Mouse (Mus musculus) lung, embryonic 16.5 days (tissue): Measurements from ENCODE around the gene Mms19. TPM values are rescaled to one million over a fixed set of nuclear protein-coding genes. Genes with fewer than 3 reads are reported as not detected.

Experiments
- ATAC-seq: fragments of 200-750 bp; cut with Nextera tagmentation; 2 replicates; pipeline ENCODE4 v1.8.0; 2017; ENCODE audit warnings: low read depth, mild to moderate bottlenecking, moderate library complexity
- H3K27ac ChIP-seq: fragments of 300-500 bp; sonication (generic); 2 replicates; pipeline ENCODE4 v1.5.1; 2014; ENCODE audit warnings: mild to moderate bottlenecking, control low read depth, low read length
- H3K27me3 ChIP-seq: fragments of 300-500 bp; sonication (generic); 2 replicates; pipeline ENCODE4 v1.6.1; 2014; ENCODE audit warnings: low read depth, low read length, mixed read lengths; ENCODE audit not compliant: control insufficient read depth, insufficient read depth
- H3K36me3 ChIP-seq: fragments of 300-500 bp; sonication (generic); 2 replicates; pipeline ENCODE4 v1.6.1; 2014; ENCODE audit warnings: low read length; ENCODE audit not compliant: control insufficient read depth, insufficient read depth
- H3K4me1 ChIP-seq: fragments of 300-500 bp; sonication (generic); replicated peaks from 2 replicates; pipeline ENCODE4 v1.6.1; 2014; ENCODE audit warnings: low read length, mixed read lengths; ENCODE audit not compliant: control insufficient read depth, insufficient read depth
- H3K4me2 ChIP-seq: fragments of 300-500 bp; sonication (generic); 2 replicates; pipeline ENCODE4 v1.6.1; 2014; ENCODE audit warnings: low read depth, low read length, control low read depth
- H3K4me3 ChIP-seq: fragments of 300-500 bp; sonication (generic); 2 replicates; pipeline ENCODE4 v1.5.1; 2014; ENCODE audit warnings: mild to moderate bottlenecking, low read length, control low read depth
- H3K9ac ChIP-seq: fragments of 300-500 bp; sonication (generic); 2 replicates; pipeline ENCODE4 v1.6.1; 2014; ENCODE audit warnings: low read length, control low read depth
- H3K9me3 ChIP-seq: fragments of 300-500 bp; sonication (generic); 2 replicates; pipeline ENCODE4 v1.6.1; 2016; ENCODE audit warnings: low read length; ENCODE audit not compliant: control insufficient read depth
- WGBS: fragments of 180-500 bp; shearing (Covaris S2); extraction: QIAGEN DNeasy Blood & Tissue Kit; methylation state at CpG from one replicate; pipeline ENCODE4 v1.1.7; 2014; 5-methylcytosine and 5-hydroxymethylcytosine counted together
- polyA plus RNA-seq: library from polyadenylated mRNA; unstranded; fragments of >200 nt; fragmentation: Nextera tagmentation; extraction: Ambion mirVana; gene quantifications from 2 replicates; pipeline ENCODE4 v1.2.1, GENCODE M21; 2015

The Mms19 gene
- polyA plus RNA-seq, 1 experiment from 2014 or later = 31.8 TPM

DNA sequence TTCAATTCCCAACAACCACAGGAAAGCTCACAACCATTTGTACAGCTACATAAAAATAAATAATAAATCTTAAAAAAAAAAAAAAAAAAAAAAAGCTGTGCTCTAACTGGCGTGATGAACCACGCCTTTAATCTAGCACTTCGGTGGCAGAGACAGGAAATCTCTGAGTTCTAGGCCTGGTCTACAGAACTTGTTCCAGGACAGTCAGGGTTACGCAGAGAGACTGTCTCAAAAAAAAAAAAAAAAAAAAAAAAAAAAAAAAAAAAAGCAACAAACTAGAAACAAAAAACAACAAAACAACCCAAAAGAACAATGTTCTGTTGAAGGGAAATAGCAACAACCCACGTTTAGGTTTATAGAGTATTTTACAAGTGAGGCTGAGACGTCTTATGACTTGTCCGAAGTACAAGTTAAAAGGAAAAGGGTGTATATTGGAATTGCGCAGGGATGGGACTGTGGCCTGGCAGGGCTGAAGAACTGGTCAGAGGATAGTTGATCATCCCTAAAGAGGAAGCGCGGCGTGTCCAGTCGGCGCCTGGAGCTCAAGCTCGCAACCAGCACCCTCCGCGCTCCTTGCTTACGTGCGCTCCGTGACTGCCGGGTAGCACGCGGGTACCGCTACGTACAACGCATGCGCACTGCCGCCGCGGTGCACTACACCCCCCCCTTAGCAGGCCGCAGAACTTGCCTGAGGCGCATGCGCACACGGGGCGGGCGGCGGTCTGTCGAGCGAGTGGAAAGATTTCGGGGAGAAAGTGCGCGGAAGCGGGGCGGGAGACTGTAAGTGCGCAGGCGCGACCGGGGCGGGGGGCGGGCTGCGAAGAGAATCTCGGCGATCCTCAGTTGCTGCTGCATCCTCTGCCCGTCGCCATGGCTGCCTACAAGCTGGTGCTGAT is 69.5 kb downstream of the Mms19 start, which contains the start of gene Pgam1:
Pgam1 (plus strand) TSS at position 746 of the 896 bp plus-strand sequence.
- 5% methylated on average over 52 of the region's 54 CpGs for WGBS
- peak; percentile 96 for ATAC-seq
- H3K9me3 ChIP-seq = no peaks in the 10 kb centered on the region
- peak within 1 kb of the TSS; percentile 99 for H3K4me3 ChIP-seq
- peaks cover 8% of the 10 kb centered on the region for H3K36me3 ChIP-seq
- peak within 1 kb of the TSS; percentile 98 for H3K27ac ChIP-seq
- no peaks in the 10 kb centered on the region for H3K27me3 ChIP-seq
- H3K4me2 ChIP-seq = peak within 1 kb of the TSS; percentile 75
- H3K4me1 ChIP-seq = peaks cover 30% of the 10 kb centered on the region
- peak within 1 kb of the TSS; percentile 99 for H3K9ac ChIP-seq

DNA sequence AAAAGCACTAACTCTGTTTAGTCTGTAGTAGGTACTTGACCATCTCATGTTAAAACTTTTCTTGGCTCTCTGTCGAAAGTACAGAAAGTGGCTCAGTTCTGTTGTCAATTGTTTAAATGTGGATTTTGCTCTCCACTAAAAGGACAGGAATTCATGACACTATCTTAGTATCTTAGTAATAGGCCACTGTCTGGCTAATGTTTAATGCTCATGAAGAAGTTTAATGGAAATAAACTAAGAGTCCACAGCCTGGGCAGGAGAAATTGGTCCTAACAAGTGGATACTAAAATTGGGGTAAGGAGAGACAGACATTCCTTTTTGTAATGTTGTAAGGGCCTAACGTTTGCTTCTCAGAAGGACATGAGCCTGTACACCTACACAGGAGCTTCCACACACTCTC is 70.6 kb downstream of the Mms19 start:
- no peak overlapping the region for H3K4me3 ChIP-seq
- peak overlapping the region; percentile 77 for H3K27ac ChIP-seq
- H3K4me1 ChIP-seq = peaks cover 30% of the 10 kb centered on the region
- H3K9ac ChIP-seq = no peak overlapping the region
- ATAC-seq = no peak
- H3K27me3 ChIP-seq = no peaks in the 10 kb centered on the region
- no peaks in the 10 kb centered on the region for H3K9me3 ChIP-seq
- H3K36me3 ChIP-seq = no peaks in the 10 kb centered on the region
- 49% methylated on average over 2 of the region's 2 CpGs for WGBS
- H3K4me2 ChIP-seq = no peak overlapping the region

DNA sequence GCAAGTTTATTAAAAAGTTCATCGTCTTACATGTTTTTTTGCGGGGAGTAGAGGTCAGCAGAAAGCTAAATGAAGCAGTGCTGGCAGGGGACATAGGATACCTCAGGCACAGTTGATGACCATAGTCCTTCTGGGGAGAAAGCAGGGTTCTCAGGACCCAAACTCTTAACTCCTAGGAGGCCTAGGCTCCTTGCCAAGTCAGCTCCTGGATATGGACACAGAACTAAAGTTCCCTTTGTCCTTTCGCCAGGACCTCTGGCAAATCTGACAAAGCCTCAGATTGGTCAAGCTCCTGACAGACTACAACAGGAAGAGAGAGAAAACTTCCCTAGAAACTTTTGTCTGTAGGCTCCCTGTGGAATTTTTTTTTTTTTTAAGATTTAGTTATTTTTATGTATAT is 72.2 kb downstream of the Mms19 start:
- 77% methylated on average over 3 of the region's 3 CpGs for WGBS

DNA sequence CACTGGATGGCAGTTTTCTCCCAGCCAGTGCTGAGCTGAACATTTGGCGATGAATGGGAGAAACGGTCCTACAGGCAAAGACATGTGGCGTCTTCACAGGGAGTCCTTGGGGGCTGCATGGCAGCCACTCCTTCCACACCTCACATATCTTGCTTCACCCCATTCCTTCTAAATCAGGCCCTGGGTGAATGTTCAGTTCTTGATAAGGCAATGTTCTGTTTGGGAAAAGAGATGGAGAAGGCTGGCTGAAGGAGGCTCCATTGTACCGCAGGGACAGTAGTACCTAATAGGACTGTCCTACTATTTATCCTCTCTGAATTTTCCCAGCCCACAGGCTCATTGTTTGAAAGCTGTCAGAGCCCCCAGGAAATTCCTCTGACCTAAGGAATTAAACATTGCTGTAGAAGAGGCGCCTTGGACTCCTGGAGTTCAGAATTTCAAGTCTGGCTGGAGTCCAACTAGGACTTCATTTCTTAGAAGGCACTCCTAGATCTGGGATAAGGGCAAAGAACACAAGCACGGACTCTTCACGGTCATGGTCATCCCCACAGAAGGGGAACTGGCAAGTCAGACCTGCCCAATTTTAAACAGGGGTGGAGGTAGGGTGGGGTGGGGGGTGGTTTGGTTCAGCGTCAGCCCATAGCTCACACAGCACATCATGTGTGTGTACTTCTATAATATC is 73.7 kb downstream of the Mms19 start:
- Histone ChIP-seq H3K36me3 (no peaks in the 10 kb centered on the region), H3K9me3 (no peaks in the 10 kb centered on the region), H3K4me1 (peaks cover 15% of the 10 kb centered on the region), H3K27me3 (no peaks in the 10 kb centered on the region), H3K4me3 (no peak overlapping the region), H3K9ac (0 out of 2 replicates have a peak overlapping the region, but pooled peaks have one; percentile 35), H3K4me2 (no peak overlapping the region), H3K27ac (peak overlapping the region; percentile 69)
- WGBS = 20% methylated on average over 8 of the region's 8 CpGs
- ATAC-seq = no peak

More for the DNA sequence above, 72.2 kb downstream of the Mms19 start:
- Histone ChIP-seq H3K36me3 (no peaks in the 10 kb centered on the region), H3K27ac (no peak overlapping the region), H3K9me3 (no peaks in the 10 kb centered on the region), H3K4me1 (peaks cover 23% of the 10 kb centered on the region), H3K4me2 (no peak overlapping the region), H3K4me3 (no peak overlapping the region), H3K27me3 (no peaks in the 10 kb centered on the region), H3K9ac (no peak overlapping the region)
- no peak for ATAC-seq

DNA sequence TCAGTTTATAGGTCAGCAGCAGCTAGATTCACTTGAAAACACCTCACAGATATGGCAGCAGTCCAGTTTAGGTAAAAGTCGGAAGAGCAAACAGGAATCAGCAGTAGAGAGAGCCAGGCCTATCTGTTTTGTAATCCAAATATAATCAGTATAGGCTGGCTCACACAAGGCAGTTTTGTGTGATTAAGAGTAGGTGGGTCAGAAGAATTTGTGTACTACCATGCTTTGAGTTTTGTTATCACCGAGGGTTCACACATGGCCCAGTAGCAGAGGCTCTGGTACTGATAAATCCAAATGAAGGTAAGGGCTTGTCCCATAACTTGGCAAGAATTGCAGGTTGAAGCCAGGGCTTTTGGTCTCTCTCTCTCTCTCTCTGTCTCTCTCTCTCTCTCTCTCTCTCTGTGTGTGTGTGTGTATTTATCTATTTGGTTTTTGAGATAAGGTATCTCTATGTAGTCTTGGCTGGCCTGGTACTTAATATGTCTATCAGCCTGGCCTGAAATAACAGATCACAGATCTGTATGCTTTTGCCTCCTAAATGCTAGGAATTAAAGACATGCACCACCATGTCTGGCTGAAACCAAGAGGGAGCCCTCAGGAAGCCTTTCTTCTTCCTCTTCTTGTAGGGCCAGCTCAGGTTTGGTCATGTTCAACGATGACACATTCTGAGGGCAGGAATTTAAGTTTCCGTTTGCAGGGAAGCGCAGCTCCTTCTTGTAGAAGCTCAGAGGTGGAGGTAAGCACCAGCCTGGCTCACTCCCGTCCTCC is 74.5 kb downstream of the Mms19 start:
- no peaks in the 10 kb centered on the region for H3K27me3 ChIP-seq
- no peaks in the 10 kb centered on the region for H3K36me3 ChIP-seq
- no peaks in the 10 kb centered on the region for H3K9me3 ChIP-seq
- no peak for ATAC-seq
- peaks cover 15% of the 10 kb centered on the region for H3K4me1 ChIP-seq
- H3K27ac ChIP-seq = peak overlapping the region; percentile 69
- no peak overlapping the region for H3K4me3 ChIP-seq
- no peak overlapping the region for H3K4me2 ChIP-seq
- 40% methylated on average over 6 of the region's 6 CpGs for WGBS
- H3K9ac ChIP-seq = 0 out of 2 replicates have a peak overlapping the region, but pooled peaks have one; percentile 35

DNA sequence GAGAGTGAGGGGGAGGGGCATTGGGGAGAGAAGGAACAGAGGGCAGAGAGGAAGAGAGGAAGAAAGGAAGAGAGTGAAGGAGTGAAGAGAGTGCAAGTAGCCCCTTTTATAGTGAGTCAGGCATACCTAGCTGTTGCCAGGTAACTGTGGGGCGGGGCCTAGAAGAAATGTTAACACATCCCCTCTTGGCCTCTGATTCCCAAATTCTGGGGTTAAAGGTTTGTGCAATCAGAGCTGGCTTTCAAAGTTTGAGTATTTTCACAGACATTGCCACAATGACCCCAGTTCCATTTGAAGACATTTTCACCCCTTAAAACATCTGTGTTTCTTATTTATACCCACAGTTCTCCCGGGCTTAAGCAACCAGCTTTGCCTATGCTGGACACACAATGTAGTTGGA is 75.7 kb downstream of the Mms19 start:
- no peaks in the 10 kb centered on the region for H3K27me3 ChIP-seq
- no peaks in the 10 kb centered on the region for H3K9me3 ChIP-seq
- peaks cover 15% of the 10 kb centered on the region for H3K4me1 ChIP-seq
- 78% methylated on average over 2 of the region's 2 CpGs for WGBS
- H3K27ac ChIP-seq = no peak overlapping the region
- no peak overlapping the region for H3K4me2 ChIP-seq
- no peaks in the 10 kb centered on the region for H3K36me3 ChIP-seq
- no peak for ATAC-seq
- no peak overlapping the region for H3K9ac ChIP-seq
- H3K4me3 ChIP-seq = no peak overlapping the region

DNA sequence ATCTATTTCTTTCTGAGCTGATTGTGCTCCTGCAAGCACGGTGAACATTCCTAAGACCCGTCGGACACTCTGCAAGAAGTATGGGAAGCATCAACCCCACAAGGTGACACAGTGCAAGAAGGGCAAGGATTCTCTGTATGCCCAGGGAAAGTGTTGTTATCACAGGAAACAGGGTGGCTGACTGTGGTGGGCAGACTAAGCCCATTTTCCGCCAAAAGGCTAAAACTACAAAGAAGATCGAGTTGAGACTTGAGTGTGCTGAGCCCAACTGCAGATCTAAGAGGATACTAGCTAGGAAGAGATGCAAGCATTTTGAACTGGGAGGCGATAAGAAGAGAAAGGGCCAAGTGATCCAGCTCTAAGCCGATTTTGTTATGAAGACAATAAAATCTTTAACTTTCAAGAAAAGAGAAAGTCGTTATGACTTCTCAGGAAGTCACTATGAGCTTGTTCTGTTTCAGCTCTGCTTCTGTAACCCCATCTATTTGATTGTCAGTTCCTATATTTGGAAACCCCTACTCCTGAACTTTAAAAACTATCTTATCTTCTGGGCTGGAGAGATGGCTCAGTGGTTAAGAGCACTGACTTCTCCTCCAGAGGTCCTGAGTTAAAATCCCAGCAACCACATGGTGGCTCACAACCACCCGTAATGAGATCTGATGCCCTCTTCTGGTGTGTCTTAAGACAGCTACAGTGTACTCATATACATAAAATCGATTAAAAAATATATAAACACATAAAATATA is 77.9 kb downstream of the Mms19 start:
- Histone ChIP-seq H3K27me3 (no peaks in the 10 kb centered on the region), H3K4me2 (no peak overlapping the region), H3K27ac (no peak overlapping the region), H3K9ac (no peak overlapping the region), H3K36me3 (no peaks in the 10 kb centered on the region), H3K4me1 (peaks cover 13% of the 10 kb centered on the region), H3K4me3 (no peak overlapping the region), H3K9me3 (no peaks in the 10 kb centered on the region)
- WGBS = 72% methylated on average over 10 of the region's 10 CpGs
- no peak for ATAC-seq

DNA sequence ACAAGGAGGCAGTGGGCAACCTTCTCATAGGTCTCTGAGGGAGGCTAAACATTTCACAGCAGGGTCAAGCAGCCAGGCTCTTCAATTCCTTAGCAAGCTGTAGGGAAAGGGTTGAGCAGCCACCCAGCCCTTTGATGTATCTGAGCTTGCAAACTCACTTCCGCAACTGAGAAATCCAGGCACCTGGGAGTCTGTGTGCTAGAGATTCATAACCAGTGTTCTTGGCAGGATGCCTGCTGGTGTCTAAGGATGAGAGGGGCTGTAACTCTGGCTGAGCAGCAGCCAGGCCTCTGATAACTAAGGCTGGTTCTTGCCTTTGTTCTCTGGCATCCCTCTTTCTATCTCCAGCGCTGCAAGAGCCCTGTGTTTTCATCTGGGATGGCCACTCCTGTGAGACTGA is 79.3 kb downstream of the Mms19 start:
- ATAC-seq = peak; percentile 61
- no peaks in the 10 kb centered on the region for H3K36me3 ChIP-seq
- no peak overlapping the region for H3K4me3 ChIP-seq
- no peaks in the 10 kb centered on the region for H3K9me3 ChIP-seq
- H3K4me2 ChIP-seq = no peak overlapping the region
- 15% methylated on average over 2 of the region's 2 CpGs for WGBS
- no peaks in the 10 kb centered on the region for H3K27me3 ChIP-seq
- H3K27ac ChIP-seq = peak overlapping the region; percentile 59
- H3K9ac ChIP-seq = no peak overlapping the region
- peaks cover under 1% of the 10 kb centered on the region for H3K4me1 ChIP-seq
